Mouse (Mus musculus) monocyte, adult 5-6 weeks (primary cell): ENCODE results near the gene Gm5741. TPM values are rescaled to one million over a fixed set of nuclear protein-coding genes. Genes with fewer than 3 reads are reported as not detected.

ENCODE experiments used
- ATAC-seq: fragments of 153-309, 156-312 bp; replicated peaks from 2 replicates; pipeline ENCODE4 v1.8.0; 2017; ENCODE audit warnings: mild to moderate bottlenecking; ENCODE audit not compliant: low TSS enrichment, insufficient number of reproducible peaks, severe bottlenecking, poor library complexity, low FRiP score
- total RNA-seq: library from RNA; stranded (forward); fragments of 200-1000, 200-491, 200-594 nt; gene quantifications from 3 replicates; pipeline ENCODE4 v1.2.3, GENCODE M21; 2017

Gene Gm5741
- total RNA-seq, 1 experiment from 2014 or later = not detected

- ATAC-seq = 0 out of 2 replicates have a peak, but pooled peaks have one; percentile 23
Observed at GRCm38 (mm10) chr8:85076993-85077392, 9.2 kb upstream of the Gm5741 start.

GRCm38 (mm10) chr8:85076001-85076400 lies 8.2 kb upstream of the Gm5741 start:
- ATAC-seq = no peak

GRCm38 (mm10) chr8:85074617-85075016 lies 6.8 kb upstream of the Gm5741 start:
- ATAC-seq = no peak

- ATAC-seq = no peak
Observed at GRCm38 (mm10) chr8:85074167-85074566, 6.4 kb upstream of the Gm5741 start.

GRCm38 (mm10) chr8:85073041-85073612 lies 5.3 kb upstream of the Gm5741 start:
- no peak for ATAC-seq

GRCm38 (mm10) chr8:85072364-85072929 lies 4.7 kb upstream of the Gm5741 start:
- no peak for ATAC-seq

GRCm38 (mm10) chr8:85071514-85072281 lies 3.9 kb upstream of the Gm5741 start, which contains the start of gene Dhps:
TSS of gene Dhps (plus strand) at chr8:85071757.
- ATAC-seq = peak; percentile 82

- ATAC-seq = no peak
Observed at GRCm38 (mm10) chr8:85071041-85071440, 3.3 kb upstream of the Gm5741 start.

- ATAC-seq = no peak
Observed at GRCm38 (mm10) chr8:85067155-85067554, 627 bp downstream of the Gm5741 start.

- ATAC-seq = no peak
Observed at GRCm38 (mm10) chr8:85065213-85065612, 2.6 kb downstream of the Gm5741 start.

- ATAC-seq = no peak
Observed at GRCm38 (mm10) chr8:85062603-85063002, 5.2 kb downstream of the Gm5741 start.

GRCm38 (mm10) chr8:85059879-85060616 lies 7.7 kb downstream of the Gm5741 start, which contains the start of gene Fbxw9:
TSS of gene Fbxw9 (plus strand) at chr8:85060055.
- peak; percentile 91 for ATAC-seq

- no peak for ATAC-seq
Observed at GRCm38 (mm10) chr8:85057367-85057766, 10.4 kb downstream of the Gm5741 start.

- ATAC-seq = no peak
Observed at GRCm38 (mm10) chr8:85043619-85044018, 24.2 kb downstream of the Gm5741 start.

- ATAC-seq = no peak
Observed at GRCm38 (mm10) chr8:85037681-85038531, 29.9 kb downstream of the Gm5741 start.

- no peak for ATAC-seq
Observed at GRCm38 (mm10) chr8:85037366-85037680, 30.5 kb downstream of the Gm5741 start.

- peak; percentile 89 for ATAC-seq
Observed at GRCm38 (mm10) chr8:85036718-85037365, 30.9 kb downstream of the Gm5741 start, which contains the start of gene Tnpo2. TSS of gene Tnpo2 (plus strand) at chr8:85036915.

GRCm38 (mm10) chr8:85036381-85036717 lies 31.4 kb downstream of the Gm5741 start:
- ATAC-seq = no peak
